Mouse (Mus musculus) stomach, embryonic 16.5 days (tissue): ENCODE measurements around the gene Hoxb3. TPM values are rescaled to one million over a fixed set of nuclear protein-coding genes. Genes with fewer than 3 reads are reported as not detected.

Source experiments
- ATAC-seq: fragments of 200-750 bp; cut with Nextera tagmentation; 2 replicates; pipeline ENCODE4 v1.8.0; 2017; ENCODE audit warnings: moderate number of reproducible peaks, moderate TSS enrichment; ENCODE audit not compliant: insufficient read depth, low FRiP score
- H3K27ac ChIP-seq: fragments of 300-500 bp; sonication (generic); 2 replicates; pipeline ENCODE4 v1.5.1; 2014; ENCODE audit warnings: low read length
- H3K27me3 ChIP-seq: fragments of 300-500 bp; sonication (generic); 2 replicates; pipeline ENCODE4 v1.6.1; 2014; ENCODE audit warnings: low read length, control low read depth, mixed read lengths; ENCODE audit not compliant: control insufficient read depth, insufficient read depth
- H3K36me3 ChIP-seq: fragments of 300-500 bp; sonication (generic); 2 replicates; pipeline ENCODE4 v1.6.1; 2014; ENCODE audit warnings: low read length; ENCODE audit not compliant: control insufficient read depth, insufficient read depth
- H3K4me1 ChIP-seq: fragments of 300-500 bp; sonication (generic); 2 replicates; pipeline ENCODE4 v1.6.1; 2014; ENCODE audit warnings: low read length, control low read depth, mixed read lengths; ENCODE audit not compliant: control insufficient read depth, insufficient read depth
- H3K4me2 ChIP-seq: fragments of 300-500 bp; sonication (generic); 2 replicates; pipeline ENCODE4 v1.6.1; 2014; ENCODE audit warnings: low read depth, low read length, mixed read lengths
- H3K4me3 ChIP-seq: fragments of 300-500 bp; sonication (generic); replicated peaks from 2 replicates; pipeline ENCODE4 v1.5.1; 2014; ENCODE audit warnings: mild to moderate bottlenecking, low read length
- H3K9ac ChIP-seq: fragments of 300-500 bp; sonication (generic); 2 replicates; pipeline ENCODE4 v1.6.1; 2014; ENCODE audit warnings: low read length
- H3K9me3 ChIP-seq: fragments of 300-500 bp; sonication (generic); replicated peaks from 2 replicates; pipeline ENCODE4 v1.6.1; 2016; ENCODE audit warnings: low read length, control low read depth; ENCODE audit not compliant: control insufficient read depth
- WGBS: fragments of 180-500 bp; shearing (Covaris S2); extraction: QIAGEN DNeasy Blood & Tissue Kit; methylation state at CpG from one replicate; pipeline ENCODE4 v1.1.7; 2014; 5-methylcytosine and 5-hydroxymethylcytosine counted together
- polyA plus RNA-seq: library from polyadenylated mRNA; unstranded; fragments of >200 nt; fragmentation: Nextera tagmentation; extraction: Ambion mirVana; gene quantifications from 2 replicates; pipeline ENCODE4 v1.2.1, GENCODE M21; 2015

Hoxb3 gene
- polyA plus RNA-seq, 1 experiment from 2014 or later = 0.99 TPM

GRCm38 (mm10) chr11:96287411-96287810, 35.7 kb upstream of the Hoxb3 start:
- Histone ChIP-seq H3K4me2 (peak overlapping the region; percentile 65), H3K9me3 (no peaks in the 10 kb centered on the region), H3K27me3 (peaks cover 52% of the 10 kb centered on the region), H3K36me3 (no peaks in the 10 kb centered on the region), H3K4me1 (no peaks in the 10 kb centered on the region), H3K27ac (peak overlapping the region; percentile 87), H3K9ac (peak overlapping the region; percentile 77), H3K4me3 (peak overlapping the region; percentile 55)
- ATAC-seq = no peak
- WGBS = 5% methylated on average over 9 of the region's 9 CpGs

- no peak overlapping the region for H3K9ac ChIP-seq
- H3K4me3 ChIP-seq = no peak overlapping the region
- 54% methylated on average over 1 of the region's 1 CpGs for WGBS
Observed at GRCm38 (mm10) chr11:96288455-96289221, 34.5 kb upstream of the Hoxb3 start.

GRCm38 (mm10) chr11:96289293-96289692, 33.8 kb upstream of the Hoxb3 start:
- Histone ChIP-seq H3K27ac (no peak overlapping the region), H3K9me3 (no peaks in the 10 kb centered on the region), H3K4me2 (no peak overlapping the region), H3K4me1 (no peaks in the 10 kb centered on the region), H3K27me3 (peaks cover 56% of the 10 kb centered on the region), H3K36me3 (no peaks in the 10 kb centered on the region), H3K4me3 (no peak overlapping the region), H3K9ac (no peak overlapping the region)
- ATAC-seq = no peak
- 35% methylated on average over 21 of the region's 21 CpGs for WGBS

More at GRCm38 (mm10) chr11:96288455-96289221, 34.5 kb upstream of the Hoxb3 start:
- Histone ChIP-seq H3K27me3 (peaks cover 52% of the 10 kb centered on the region), H3K27ac (no peak overlapping the region), H3K36me3 (no peaks in the 10 kb centered on the region), H3K9me3 (no peaks in the 10 kb centered on the region), H3K4me1 (no peaks in the 10 kb centered on the region), H3K4me2 (no peak overlapping the region)
- no peak for ATAC-seq

GRCm38 (mm10) chr11:96289837-96290236, 33.3 kb upstream of the Hoxb3 start:
- H3K9ac ChIP-seq = no peak overlapping the region
- no peak overlapping the region for H3K27ac ChIP-seq
- H3K27me3 ChIP-seq = peaks cover 61% of the 10 kb centered on the region
- H3K9me3 ChIP-seq = no peaks in the 10 kb centered on the region
- no peaks in the 10 kb centered on the region for H3K4me1 ChIP-seq
- WGBS = 35% methylated on average over 6 of the region's 6 CpGs
- ATAC-seq = no peak
- no peak overlapping the region for H3K4me3 ChIP-seq
- no peaks in the 10 kb centered on the region for H3K36me3 ChIP-seq
- H3K4me2 ChIP-seq = no peak overlapping the region

GRCm38 (mm10) chr11:96290705-96291355, 32.3 kb upstream of the Hoxb3 start:
- H3K36me3 ChIP-seq = no peaks in the 10 kb centered on the region
- 29% methylated on average over 17 of the region's 17 CpGs for WGBS

GRCm38 (mm10) chr11:96291681-96292564, 31.2 kb upstream of the Hoxb3 start, which contains the start of gene Hoxb6:
Gene Hoxb6, plus strand, starts transcription at chr11:96292476.
- Histone ChIP-seq H3K4me3 (peak within 1 kb of the TSS; percentile 44), H3K27ac (peak within 1 kb of the TSS; percentile 88), H3K9me3 (no peaks in the 10 kb centered on the region), H3K27me3 (peaks cover 74% of the 10 kb centered on the region), H3K4me2 (peak within 1 kb of the TSS; percentile 50), H3K9ac (peak within 1 kb of the TSS; percentile 55), H3K36me3 (no peaks in the 10 kb centered on the region), H3K4me1 (peaks cover 11% of the 10 kb centered on the region)
- 15% methylated on average over 22 of the region's 22 CpGs for WGBS
- no peak for ATAC-seq

More at GRCm38 (mm10) chr11:96290705-96291355, 32.3 kb upstream of the Hoxb3 start:
- Histone ChIP-seq H3K4me3 (no peak overlapping the region), H3K4me1 (peaks cover 6% of the 10 kb centered on the region; the same call in 1 of the 2 replicates), H3K4me2 (no peak overlapping the region), H3K27ac (no peak overlapping the region), H3K9ac (no peak overlapping the region), H3K27me3 (peaks cover 63% of the 10 kb centered on the region), H3K9me3 (no peaks in the 10 kb centered on the region)
- ATAC-seq = no peak

- no peaks in the 10 kb centered on the region for H3K9me3 ChIP-seq
- H3K9ac ChIP-seq = peak overlapping the region; percentile 49
- H3K27me3 ChIP-seq = peaks cover 78% of the 10 kb centered on the region
- H3K27ac ChIP-seq = peak overlapping the region; percentile 88
- no peaks in the 10 kb centered on the region for H3K36me3 ChIP-seq
- H3K4me3 ChIP-seq = peak overlapping the region; percentile 44
- WGBS = 15% methylated on average over 12 of the region's 12 CpGs
- H3K4me2 ChIP-seq = peak overlapping the region; percentile 50
- H3K4me1 ChIP-seq = peaks cover 11% of the 10 kb centered on the region
- ATAC-seq = no peak
Observed at GRCm38 (mm10) chr11:96292565-96293301, 30.4 kb upstream of the Hoxb3 start.

- peak overlapping the region; percentile 50 for H3K4me2 ChIP-seq
Observed at GRCm38 (mm10) chr11:96293302-96293921, 29.7 kb upstream of the Hoxb3 start.

More at GRCm38 (mm10) chr11:96293302-96293921, 29.7 kb upstream of the Hoxb3 start:
- 16% methylated on average over 22 of the region's 22 CpGs for WGBS
- Histone ChIP-seq H3K27ac (peak overlapping the region; percentile 88), H3K27me3 (peaks cover 78% of the 10 kb centered on the region), H3K4me1 (peaks cover 14% of the 10 kb centered on the region), H3K9ac (peak overlapping the region; percentile 49), H3K36me3 (no peaks in the 10 kb centered on the region), H3K4me3 (peak overlapping the region; percentile 44), H3K9me3 (no peaks in the 10 kb centered on the region)
- no peak for ATAC-seq
